Mouse (Mus musculus): ENCODE measurements around the gene Selplg.

- TF ChIP-seq CTCF (IDR thresholded peaks at IDR 0.05; ENCODE audit: low read depth) (no peak), EP300 (IDR thresholded peaks at IDR 0.05; ENCODE audit: low read depth) (no peak)
Measured at GRCm38 (mm10) chr5:113830796-113831195, 1.6 kb downstream of the Selplg start.
